Mouse (Mus musculus) forelimb bud, embryonic 11.5 days (tissue): ENCODE data around the gene Tmod2.

Source experiments
- DNase-seq: peaks from one replicate; pipeline ENCODE4 v3.0.0-alpha.2; 2012; ENCODE audit warnings: low read depth, low spot score

The Tmod2 gene

DNA sequence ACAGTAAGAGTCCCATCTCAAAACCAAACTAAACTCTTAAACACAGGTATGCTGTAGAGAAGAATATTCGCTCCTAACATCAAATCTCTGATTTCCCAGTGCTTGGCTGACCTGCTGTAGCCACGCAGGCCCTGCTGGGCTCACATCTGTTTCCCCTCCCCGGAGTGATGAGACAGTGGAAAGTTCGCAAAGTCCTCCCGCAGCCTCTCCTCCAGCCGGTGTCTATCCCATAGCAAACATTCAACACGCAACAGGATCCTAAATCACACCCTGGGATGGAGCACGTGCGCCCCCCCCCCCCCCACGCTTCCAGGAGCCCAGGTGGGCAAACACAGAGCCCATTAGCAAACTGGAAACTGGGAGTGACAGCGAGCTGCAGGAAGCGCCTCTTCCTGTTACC, 9.6 kb downstream of the Tmod2 start:
- no peak for DNase-seq

DNA sequence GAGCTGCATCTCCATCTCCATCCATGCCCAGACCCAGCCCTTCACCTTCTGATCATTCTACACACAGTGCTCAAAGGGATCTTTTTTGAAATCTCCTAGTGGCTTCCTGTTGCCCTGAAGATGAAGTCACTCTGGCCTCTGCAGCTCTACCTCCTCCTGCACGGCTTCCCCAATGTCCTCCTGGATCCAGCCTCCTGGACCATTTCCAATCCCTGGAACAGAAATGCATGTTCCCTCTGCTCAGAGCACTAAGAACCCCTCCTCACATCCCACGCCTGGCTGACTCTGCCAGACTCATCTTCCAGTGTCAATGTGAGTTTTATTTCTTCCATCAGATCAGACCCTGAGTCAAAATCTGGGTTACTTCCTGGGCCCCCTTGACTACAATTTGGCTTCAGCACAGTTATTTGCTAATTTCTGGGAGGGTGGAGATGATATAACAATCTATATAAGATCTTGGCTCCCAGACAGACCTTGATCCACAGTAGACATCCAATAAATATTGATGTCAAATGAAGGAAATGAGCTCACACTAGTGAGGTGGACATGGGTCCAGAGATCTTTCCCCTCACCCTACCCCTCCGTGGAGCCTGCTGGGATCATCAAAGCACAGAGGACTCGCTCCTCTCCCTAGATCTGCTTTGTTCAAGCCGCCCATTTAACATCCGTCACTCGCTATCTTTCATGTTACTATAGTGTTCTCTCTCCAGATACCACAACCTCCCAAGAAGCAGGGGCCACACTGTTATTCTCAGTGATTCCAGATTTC, 10.8 kb downstream of the Tmod2 start:
- no peak for DNase-seq

GRCm38 (mm10) chr9:75599191-75599841, 11.8 kb downstream of the Tmod2 start:
- no peak for DNase-seq

- DNase-seq = no peak
Measured at GRCm38 (mm10) chr9:75597596-75597995, 13.5 kb downstream of the Tmod2 start.

GRCm38 (mm10) chr9:75597036-75597435, 14.1 kb downstream of the Tmod2 start:
- no peak for DNase-seq

GRCm38 (mm10) chr9:75593481-75593880, 17.6 kb downstream of the Tmod2 start:
- no peak for DNase-seq

DNA sequence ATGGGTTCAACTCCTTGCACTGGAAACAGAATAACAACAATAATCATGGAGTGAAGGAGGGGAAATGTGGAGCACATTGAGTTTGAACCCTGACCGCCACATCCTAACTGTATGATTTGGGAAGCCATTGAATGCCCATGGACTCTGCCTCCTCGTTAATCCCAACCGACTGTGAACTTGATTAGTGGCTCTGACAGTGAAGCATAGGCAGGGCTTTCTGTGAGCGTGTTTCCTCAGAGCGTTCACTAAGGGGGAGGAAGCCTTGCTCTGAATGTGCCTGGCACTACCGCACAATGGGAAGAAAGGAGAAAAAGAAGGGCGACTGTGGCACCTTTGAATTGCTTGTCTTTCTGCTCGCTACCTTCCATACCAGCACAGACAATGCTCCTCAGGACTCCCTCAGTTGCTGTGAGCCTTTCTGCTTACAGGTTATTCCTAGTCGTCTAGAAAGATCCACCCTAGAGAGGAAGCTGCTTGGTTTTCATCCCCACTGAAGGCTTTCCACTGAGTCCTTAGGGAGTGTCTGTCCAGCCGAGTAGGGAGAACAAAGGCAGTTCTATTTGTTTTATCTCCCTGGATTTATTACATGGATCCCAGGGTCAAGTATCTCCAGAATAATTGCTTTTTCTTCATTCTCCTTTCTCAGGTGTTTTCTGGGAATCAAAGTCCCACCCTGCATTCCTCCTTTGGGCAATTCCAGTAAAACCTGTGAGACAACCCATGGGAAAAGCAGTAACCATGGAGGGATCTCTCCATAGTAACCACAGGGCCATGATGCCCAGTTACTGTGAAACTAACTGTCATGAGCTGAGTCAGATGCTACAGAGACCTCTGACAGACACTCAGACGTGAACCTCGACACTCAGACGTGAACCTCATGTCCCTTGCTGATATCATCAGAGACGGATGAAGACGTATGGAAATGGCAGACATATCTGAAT, 21.0 kb downstream of the Tmod2 start:
- DNase-seq = no peak

DNA sequence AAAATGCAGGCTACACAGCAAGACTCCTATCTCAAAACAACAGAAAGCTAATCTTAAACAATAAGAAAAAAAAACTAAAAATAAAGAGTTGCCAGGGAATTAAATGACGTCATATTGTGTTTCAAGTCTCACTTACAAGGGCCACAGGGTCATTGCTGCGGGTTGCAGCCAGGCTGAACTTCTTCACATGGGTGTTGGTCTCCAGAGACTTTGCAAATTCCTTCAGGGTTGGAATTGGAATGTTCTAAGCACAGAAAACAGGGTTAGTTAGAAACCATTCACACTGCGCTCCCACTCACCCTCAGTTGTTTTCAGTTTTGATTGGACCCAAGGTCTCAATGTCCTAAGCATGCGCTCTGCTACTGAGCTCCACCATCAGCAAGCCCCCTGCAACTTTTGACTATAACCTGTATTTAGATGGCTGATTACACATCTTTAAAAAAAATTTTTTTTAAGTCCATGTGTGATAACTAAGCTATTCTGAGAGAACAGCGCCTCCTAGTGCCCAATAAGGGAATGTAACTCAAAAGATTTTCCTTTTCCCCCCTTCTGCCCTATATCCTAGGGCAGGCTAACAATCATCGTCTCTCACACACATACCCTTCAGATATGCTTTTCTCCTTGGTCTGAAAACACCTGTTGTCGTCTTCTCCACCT, 29.3 kb downstream of the Tmod2 start:
- DNase-seq = peak; percentile 36

- DNase-seq = no peak
Measured at GRCm38 (mm10) chr9:75579321-75579720, 31.8 kb downstream of the Tmod2 start.

DNA sequence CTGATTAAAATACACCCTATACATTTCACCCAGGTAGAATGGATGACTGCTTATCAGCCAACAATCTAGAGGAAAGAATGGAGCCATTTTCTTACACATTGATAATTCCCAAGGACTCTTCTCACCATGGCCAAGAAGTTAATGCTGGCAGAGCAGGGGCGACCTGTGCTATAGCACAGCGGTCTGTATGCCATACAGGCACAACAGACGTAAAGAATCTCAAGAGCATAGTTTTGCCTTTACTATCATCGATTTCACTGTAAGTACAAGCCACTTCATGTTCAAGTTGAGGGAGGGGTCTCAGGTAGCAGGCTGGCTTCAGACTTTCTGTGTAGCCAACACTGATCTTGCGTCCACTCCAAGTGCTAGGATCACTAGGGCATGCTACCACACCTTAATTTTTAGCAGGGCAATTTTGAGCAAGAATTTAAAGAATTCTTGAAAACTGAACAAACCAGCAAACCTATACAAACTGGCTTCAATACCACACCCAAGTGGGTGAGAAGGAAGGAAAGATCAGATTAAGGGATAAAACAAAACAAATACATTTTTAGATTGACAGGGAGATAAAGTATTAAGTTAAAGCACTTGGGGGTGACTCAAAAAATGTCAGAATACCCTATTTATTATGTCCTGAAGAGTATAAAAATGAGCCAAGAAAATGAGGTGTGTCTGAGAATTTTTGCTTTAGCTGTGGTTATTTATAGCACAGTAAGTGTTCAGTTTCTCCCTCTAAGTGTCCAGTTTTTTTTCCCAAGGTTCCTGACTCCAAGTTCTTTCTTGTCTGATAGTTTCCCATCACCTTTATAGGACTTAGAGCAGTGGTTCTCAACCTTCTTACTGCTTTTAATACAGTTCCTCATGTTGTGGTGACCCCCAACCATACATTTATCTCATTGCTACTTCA, 39.8 kb downstream of the Tmod2 start:
- no peak for DNase-seq

DNA sequence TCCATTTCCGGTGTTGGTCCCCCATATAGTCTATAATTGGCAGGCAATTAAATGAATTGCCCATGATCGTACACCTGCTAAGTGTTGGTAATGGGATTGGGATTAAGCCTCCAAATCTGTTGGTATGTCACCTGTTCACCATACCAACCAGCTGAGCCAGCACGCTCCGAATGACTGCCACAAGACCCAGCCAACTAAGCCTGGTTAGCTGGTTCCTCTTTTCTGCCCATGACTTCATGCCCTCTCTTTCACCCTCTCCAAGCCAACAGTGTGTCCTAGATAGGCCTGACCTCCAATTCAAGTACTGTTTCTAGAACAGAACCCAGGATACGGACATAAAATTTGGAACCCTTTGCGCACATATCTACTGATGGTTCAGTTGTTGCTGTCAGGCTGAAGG, 42.7 kb downstream of the Tmod2 start:
- no peak for DNase-seq

DNA sequence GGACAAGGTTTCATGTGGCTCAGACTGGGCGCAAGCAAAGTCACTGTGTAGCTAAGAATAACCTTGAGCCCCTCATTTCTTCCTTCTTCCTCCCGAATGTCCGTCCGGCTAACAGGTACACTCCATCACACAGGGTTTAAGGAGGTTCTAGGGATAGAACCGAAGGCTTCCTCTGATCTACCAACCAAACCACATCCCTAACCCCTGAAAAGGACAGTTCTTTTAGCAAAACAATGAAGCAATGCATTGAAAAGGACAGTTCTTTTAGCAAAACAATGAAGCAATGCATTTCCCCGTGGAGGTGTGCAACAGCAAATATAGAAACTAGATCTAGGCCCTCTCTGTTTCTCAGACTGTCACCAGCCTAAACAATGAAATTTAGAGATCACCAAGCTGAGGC, 46.2 kb downstream of the Tmod2 start:
- DNase-seq = no peak

DNA sequence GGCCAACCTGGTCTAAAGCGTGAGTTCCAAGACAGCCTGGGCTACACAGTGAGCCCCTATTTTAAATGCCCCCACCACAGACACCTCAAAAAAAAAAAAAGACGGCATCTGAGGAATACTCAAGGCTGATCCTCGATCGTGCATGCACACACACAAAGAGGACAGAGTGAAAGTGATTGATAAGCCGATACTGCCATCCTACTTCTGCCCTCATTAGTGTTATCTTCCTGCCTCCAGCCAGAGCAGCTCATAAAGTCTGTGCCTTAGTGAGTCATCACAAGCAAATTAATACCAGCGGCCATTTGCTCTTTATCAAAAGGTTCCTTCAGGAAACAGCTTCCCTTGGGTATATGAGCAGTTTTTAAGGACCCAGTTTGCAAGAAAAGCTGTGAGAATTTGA, 47.5 kb downstream of the Tmod2 start:
- DNase-seq = no peak

DNA sequence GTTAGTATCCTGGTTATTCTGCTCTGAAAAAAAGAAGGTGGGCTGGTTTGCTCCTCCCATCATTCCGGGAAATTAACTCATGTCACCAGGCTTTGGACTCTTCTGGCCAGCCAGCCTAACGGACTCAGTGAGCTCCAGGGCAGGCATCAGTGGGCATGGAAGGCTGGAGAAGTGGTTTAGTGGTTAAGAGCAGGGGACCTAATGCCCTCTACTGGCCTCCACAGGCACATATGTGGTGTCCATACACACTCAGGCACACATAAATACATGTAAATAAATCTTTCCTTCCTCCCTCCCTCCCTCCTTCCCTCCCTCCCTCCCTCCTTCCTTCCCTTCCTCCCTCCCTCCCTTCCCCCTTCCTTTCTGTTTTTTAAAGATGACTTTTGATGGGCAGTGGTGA, 47.9 kb downstream of the Tmod2 start:
- DNase-seq = no peak

- no peak for DNase-seq
Measured at GRCm38 (mm10) chr9:75561040-75561669, 50.0 kb downstream of the Tmod2 start.

- no peak for DNase-seq
Measured at GRCm38 (mm10) chr9:75560353-75560752, 50.8 kb downstream of the Tmod2 start.

DNA sequence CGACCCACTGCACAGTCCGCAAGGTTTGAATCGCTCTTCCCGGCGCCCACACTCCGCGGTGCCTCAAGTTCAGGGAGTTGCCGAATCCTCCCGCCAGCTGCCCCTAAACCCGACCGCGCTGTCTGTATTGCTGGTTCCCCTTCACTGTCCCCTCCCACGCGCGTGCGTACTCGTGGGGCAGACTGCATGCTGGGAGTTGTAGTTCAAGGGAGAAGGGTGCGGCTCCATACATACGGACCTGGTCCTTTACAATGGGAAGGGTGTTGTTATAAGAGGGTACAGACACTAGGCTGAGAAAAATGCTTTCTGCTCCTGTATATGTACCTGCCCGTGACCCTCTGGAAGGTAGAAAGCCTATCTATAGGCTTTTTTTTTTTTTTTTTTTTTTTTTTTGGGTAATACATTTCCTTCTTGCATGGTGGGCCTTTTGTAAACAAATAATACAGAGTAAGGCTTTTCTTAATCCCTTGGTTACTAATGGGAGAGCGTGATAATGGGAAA, 51.6 kb downstream of the Tmod2 start, which contains the start of gene Tmod3:
TSS of gene Tmod3 (minus strand) at position 146 of the 501 bp plus-strand sequence.
- peak; percentile 91 for DNase-seq

DNA sequence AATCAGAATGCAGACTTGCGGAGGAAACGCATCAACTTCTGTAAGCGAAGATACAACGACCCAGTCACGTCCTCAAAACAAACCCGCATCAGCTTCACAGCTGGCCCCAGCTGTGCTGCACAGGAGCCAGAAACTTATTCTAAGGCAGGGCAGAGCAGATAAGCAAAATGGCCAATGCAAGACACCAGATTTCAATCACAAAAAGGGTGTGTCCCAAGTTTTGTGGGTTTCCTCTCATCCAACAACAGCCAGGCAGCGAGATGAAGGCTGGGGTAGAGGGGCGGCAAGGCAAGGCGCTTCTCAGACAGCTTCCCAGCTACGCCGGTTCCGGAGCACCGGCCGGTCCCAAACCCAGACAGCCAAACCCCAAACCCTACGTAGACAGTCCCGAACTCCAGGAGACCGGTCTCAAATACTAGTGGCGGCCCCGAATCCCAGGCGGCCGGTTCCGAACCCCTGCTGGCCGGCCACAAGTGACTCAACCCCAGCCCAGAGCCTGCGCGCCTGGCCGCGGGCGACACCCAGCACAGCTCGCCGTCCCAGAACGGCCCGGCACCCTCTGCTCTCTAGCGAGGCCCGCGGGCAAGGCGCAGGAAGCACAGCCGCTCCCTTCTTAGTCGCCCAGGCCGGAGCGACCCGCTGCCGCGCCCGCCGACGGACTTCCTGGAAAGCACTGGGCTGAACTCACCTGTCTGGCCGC, 52.2 kb downstream of the Tmod2 start:
- peak; percentile 21 for DNase-seq

DNA sequence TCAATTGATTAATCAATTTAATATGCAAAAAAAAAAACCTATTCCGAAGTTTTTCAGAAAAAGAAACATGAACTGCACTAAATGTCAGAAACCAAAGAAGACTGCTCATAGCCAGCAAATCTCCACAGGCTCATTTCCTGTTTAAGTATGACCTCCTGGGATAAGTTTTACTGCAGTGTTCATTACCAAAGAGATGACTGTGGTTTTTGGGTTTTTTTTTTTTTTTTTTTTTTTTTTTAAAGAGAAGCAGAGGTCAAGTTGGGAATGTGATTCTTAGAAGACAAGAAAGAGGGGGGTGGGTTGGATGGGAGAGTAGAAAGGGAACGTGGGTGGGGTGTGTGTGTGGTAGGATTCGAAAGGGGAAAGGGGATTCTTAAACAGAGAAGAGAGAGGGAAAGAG, 52.8 kb downstream of the Tmod2 start:
- DNase-seq = peak; percentile 21
